Comparison of ENCODE assay signal across 25 mouse cellular contexts in the genomic region with DNA sequence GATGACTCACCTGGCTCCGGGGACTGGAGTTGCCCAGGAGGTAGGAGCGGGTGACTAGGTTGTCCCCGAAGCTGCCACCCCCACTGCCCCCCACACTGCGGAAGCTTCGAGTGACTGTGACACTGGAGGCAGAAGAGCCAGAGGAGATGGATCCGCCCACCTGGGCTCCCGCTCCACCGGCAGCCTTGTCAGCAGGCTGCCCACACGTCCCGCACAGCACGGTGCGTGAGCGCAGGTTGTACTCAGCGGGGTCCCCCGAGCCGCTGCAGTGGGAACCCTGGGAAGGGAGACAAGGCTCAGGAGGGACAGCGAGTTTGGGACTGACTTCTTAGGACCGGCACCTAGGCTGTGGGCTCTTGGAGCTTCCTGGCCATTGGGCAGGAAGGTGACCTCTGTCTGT. TPM values are rescaled to one million over a fixed set of nuclear protein-coding genes. Genes with fewer than 3 reads are reported as not detected.
DNase-seq lines count a peak whose midpoint lies in the region; ATAC-seq and TF ChIP-seq lines count a peak whose summit lies in the region.
"Had no signal": no experiment of that assay in that cellular context is flagged by ENCODE, and none has a peak within 500 bp of the region (broad histone marks: within the 10 kb centered on the region; RNA-seq: fewer than 3 reads in every experiment).

No protein-coding gene starts in this region.

- no peak for ATAC-seq in hindbrain, embryonic 12.5 days (ENCODE audit: low FRiP score)
- ATAC-seq in hindbrain, embryonic 14.5 days (ENCODE audit: low FRiP score), result no peak
- ATAC-seq in lung, embryonic 15.5 days (ENCODE audit: borderline replicate concordance, extremely low read depth, low FRiP score, low TSS enrichment), result no peak
- ATAC-seq in megakaryocyte-erythroid progenitor cell, adult 5-6 weeks (replicated peaks; ENCODE audit: low FRiP score, low TSS enrichment, poor library complexity, severe bottlenecking), result no peak
- ATAC-seq: intestine, embryonic 15.5 days; liver, postnatal 0 days had no signal

- H3K9ac ChIP-seq in hindbrain, embryonic 12.5 days, result peak overlapping the region; percentile 29; the same call in 1 of the 2 replicates
- no peak overlapping the region for H3K9ac ChIP-seq in hindbrain, embryonic 14.5 days
- 0 out of 2 replicates have a peak overlapping the region, but pooled peaks have one; percentile 6 for H3K9ac ChIP-seq in lung, embryonic 15.5 days
- H3K9ac ChIP-seq: forebrain, embryonic 12.5 days; hindbrain, embryonic 15.5 days; intestine, embryonic 15.5 days; liver, postnatal 0 days; neural tube, embryonic 15.5 days had no signal

- no peak for DNase-seq in hindbrain, embryonic 14.5 days (ENCODE audit: low spot score)
- DNase-seq in lung, adult 2 months, result no peak
- peak; percentile 52 for DNase-seq in 3134 (ENCODE audit: extremely low read depth, insufficient read length, low spot score)
- DNase-seq in layer of hippocampus, adult 9-11 months, result no peak
- DNase-seq: adrenal gland, postnatal 36 days; cerebellum, adult 11 months; cerebellum, adult 9-11 months; heart, postnatal 10 days; kidney, adult 8-10 months; kidney, postnatal 14 days; liver, postnatal 0 days; lung, postnatal 14 days; right cerebral cortex, postnatal 25 days; spleen, adult 18-20 months; thymus, postnatal 14 days had no signal

- TF ChIP-seq CTCF in lung, adult 2 months (IDR thresholded peaks at IDR 0.05; ENCODE audit: insufficient read depth, low read length), result no peak
- no peak for TF ChIP-seq CTCF in E14TG2a.4 (conservative IDR thresholded peaks at IDR 0.05; ENCODE audit: low read length)

- no peaks in the 10 kb centered on the region for H3K9me3 ChIP-seq in hindbrain, embryonic 12.5 days (replicated peaks)
- H3K9me3 ChIP-seq in hindbrain, embryonic 14.5 days (ENCODE audit: control insufficient read depth, low read length), result no peaks in the 10 kb centered on the region
- no peaks in the 10 kb centered on the region for H3K9me3 ChIP-seq in lung, embryonic 15.5 days
- peaks cover 6% of the 10 kb centered on the region; the same call in 1 of the 2 replicates for H3K9me3 ChIP-seq in E14TG2a.4 (ENCODE audit: low read length)
- H3K9me3 ChIP-seq: forebrain, embryonic 12.5 days; hindbrain, embryonic 15.5 days; intestine, embryonic 15.5 days; neural tube, embryonic 15.5 days had no signal

- peaks cover 54% of the 10 kb centered on the region for H3K27me3 ChIP-seq in hindbrain, embryonic 12.5 days
- H3K27me3 ChIP-seq in hindbrain, embryonic 14.5 days (ENCODE audit: control insufficient read depth, insufficient read depth, low read length), result peaks cover 48% of the 10 kb centered on the region
- peaks cover 41% of the 10 kb centered on the region for H3K27me3 ChIP-seq in lung, embryonic 15.5 days
- H3K27me3 ChIP-seq in E14TG2a.4 (ENCODE audit: insufficient read depth, low read length), result peaks cover 38% of the 10 kb centered on the region

- peaks cover 8% of the 10 kb centered on the region for H3K4me1 ChIP-seq in hindbrain, embryonic 12.5 days
- H3K4me1 ChIP-seq in hindbrain, embryonic 14.5 days (replicated peaks; ENCODE audit: control insufficient read depth, insufficient read depth, low read length), result no peaks in the 10 kb centered on the region; the same call in 1 of the 2 replicates
- peaks cover 6% of the 10 kb centered on the region; the same call in 1 of the 2 replicates for H3K4me1 ChIP-seq in lung, embryonic 15.5 days
- no peaks in the 10 kb centered on the region for H3K4me1 ChIP-seq in lung, adult 2 months (ENCODE audit: control insufficient read depth, insufficient read depth, low read length)
- peaks cover 77% of the 10 kb centered on the region for H3K4me1 ChIP-seq in E14TG2a.4 (replicated peaks; ENCODE audit: low read depth, low read length)
- H3K4me1 ChIP-seq: hindbrain, embryonic 15.5 days had no signal

- H3K4me3 ChIP-seq in hindbrain, embryonic 12.5 days, result no peak overlapping the region
- H3K4me3 ChIP-seq in hindbrain, embryonic 14.5 days (replicated peaks; ENCODE audit: low read length), result no peak overlapping the region
- no peak overlapping the region for H3K4me3 ChIP-seq in lung, embryonic 15.5 days
- no peak overlapping the region for H3K4me3 ChIP-seq in lung, adult 2 months (replicated peaks; ENCODE audit: extremely low read depth, low read depth, low read length)
- H3K4me3 ChIP-seq in E14TG2a.4 (replicated peaks; ENCODE audit: low read length), result peak overlapping the region; percentile 37
- H3K4me3 ChIP-seq: forebrain, embryonic 12.5 days; hindbrain, embryonic 15.5 days; intestine, embryonic 15.5 days; layer of hippocampus, adult 2 months; neural tube, embryonic 15.5 days had no signal

- H3K36me3 ChIP-seq in hindbrain, embryonic 12.5 days, result no peaks in the 10 kb centered on the region
- H3K36me3 ChIP-seq in hindbrain, embryonic 14.5 days (replicated peaks; ENCODE audit: control insufficient read depth, insufficient read depth), result peaks cover 29% of the 10 kb centered on the region
- peaks cover 30% of the 10 kb centered on the region for H3K36me3 ChIP-seq in lung, embryonic 15.5 days
- peaks cover 23% of the 10 kb centered on the region for H3K36me3 ChIP-seq in E14TG2a.4 (ENCODE audit: insufficient read depth, low read length)
- H3K36me3 ChIP-seq: forebrain, embryonic 12.5 days had no signal

- no peak for TF ChIP-seq POLR2A in lung, adult 2 months (IDR thresholded peaks at IDR 0.05; ENCODE audit: borderline replicate concordance, extremely low read depth, low read depth, low read length)

- H3K27ac ChIP-seq in hindbrain, embryonic 12.5 days, result no peak overlapping the region
- no peak overlapping the region for H3K27ac ChIP-seq in hindbrain, embryonic 14.5 days
- no peak overlapping the region for H3K27ac ChIP-seq in lung, embryonic 15.5 days
- H3K27ac ChIP-seq: forebrain, embryonic 12.5 days; hindbrain, embryonic 15.5 days; intestine, embryonic 15.5 days; layer of hippocampus, adult 2 months; neural tube, embryonic 15.5 days had no signal

- H3K4me2 ChIP-seq in hindbrain, embryonic 12.5 days (replicated peaks), result no peak overlapping the region
- no peak overlapping the region for H3K4me2 ChIP-seq in hindbrain, embryonic 14.5 days (replicated peaks)
- no peak overlapping the region for H3K4me2 ChIP-seq in lung, embryonic 15.5 days
- H3K4me2 ChIP-seq: forebrain, embryonic 12.5 days; heart, embryonic 11.5 days; hindbrain, embryonic 15.5 days; intestine, embryonic 15.5 days; neural tube, embryonic 15.5 days had no signal

- WGBS in hindbrain, embryonic 12.5 days, result 34% methylated on average over 18 of the region's 18 CpGs
- 27% methylated on average over 18 of the region's 18 CpGs for WGBS in hindbrain, embryonic 14.5 days
- WGBS in lung, embryonic 15.5 days, result 31% methylated on average over 18 of the region's 18 CpGs
- whole genome bisulfite sequencing in lung, adult 2 months, result 65% methylated on average over 18 of the region's 18 CpGs

RNA-seq across cellular contexts. Expression of gene Sema4a, which starts 21.4 kb away (rescaled TPM):
- polyA plus RNA-seq in hindbrain, embryonic 12.5 days (2016; fragmentation: Nextera tagmentation; extraction: Ambion mirVana), result 17.1 and 18.4 TPM in 2 replicates
- polyA plus RNA-seq in hindbrain, embryonic 14.5 days (2014; fragmentation: Nextera tagmentation; extraction: Ambion mirVana), result 21.5 and 22.9 TPM in 2 replicates
- polyA plus RNA-seq in lung, embryonic 15.5 days (2015; fragmentation: Nextera tagmentation; extraction: Ambion mirVana), result 4.5 and 5.3 TPM in 2 replicates
- polyA plus RNA-seq in lung, adult 2 months (2012; rRNA removed), result 52.3 and 58.3 TPM in 2 replicates
- total RNA-seq in megakaryocyte-erythroid progenitor cell, adult 5-6 weeks (2014; fragmentation: Nextera tagmentation), result 2.6 and 4.1 TPM in 2 replicates
- total RNA-seq in megakaryocyte-erythroid progenitor cell, adult 5-6 weeks (2017), result 1.1 and 2.1 TPM in 2 replicates

RNA-seq across cellular contexts. Expression of gene Lmna, which starts 27.4 kb away (rescaled TPM):
- polyA plus RNA-seq in hindbrain, embryonic 12.5 days (2016; fragmentation: Nextera tagmentation; extraction: Ambion mirVana), result 48.9 and 61.6 TPM in 2 replicates
- polyA plus RNA-seq in hindbrain, embryonic 14.5 days (2014; fragmentation: Nextera tagmentation; extraction: Ambion mirVana), result 44.3 and 47.3 TPM in 2 replicates
- polyA plus RNA-seq in lung, embryonic 15.5 days (2015; fragmentation: Nextera tagmentation; extraction: Ambion mirVana), result 111 and 121 TPM in 2 replicates
- 257 and 302 TPM in 2 replicates for polyA plus RNA-seq in lung, adult 2 months (2012; rRNA removed)
- 43.0 and 61.7 TPM in 2 replicates for total RNA-seq in megakaryocyte-erythroid progenitor cell, adult 5-6 weeks (2014; fragmentation: Nextera tagmentation)
- 49.4 and 66.7 TPM in 2 replicates for total RNA-seq in megakaryocyte-erythroid progenitor cell, adult 5-6 weeks (2017)

RNA-seq across cellular contexts. Expression of gene Mex3a, which starts 49.9 kb away (rescaled TPM):
- polyA plus RNA-seq in hindbrain, embryonic 12.5 days (2016; fragmentation: Nextera tagmentation; extraction: Ambion mirVana), result 44.2 and 44.5 TPM in 2 replicates
- polyA plus RNA-seq in hindbrain, embryonic 14.5 days (2014; fragmentation: Nextera tagmentation; extraction: Ambion mirVana), result 30.8 and 31.0 TPM in 2 replicates
- 15.8 and 16.8 TPM in 2 replicates for polyA plus RNA-seq in lung, embryonic 15.5 days (2015; fragmentation: Nextera tagmentation; extraction: Ambion mirVana)
- polyA plus RNA-seq in lung, adult 2 months (2012; rRNA removed), result 0.53 and 0.84 TPM in 2 replicates
- 5.4 and 5.6 TPM in 2 replicates for total RNA-seq in megakaryocyte-erythroid progenitor cell, adult 5-6 weeks (2014; fragmentation: Nextera tagmentation)
- 3.3 and 7.8 TPM in 2 replicates for total RNA-seq in megakaryocyte-erythroid progenitor cell, adult 5-6 weeks (2017)

RNA-seq across cellular contexts. Expression of gene Slc25a44, which starts 57.4 kb away (rescaled TPM):
- polyA plus RNA-seq in hindbrain, embryonic 12.5 days (2016; fragmentation: Nextera tagmentation; extraction: Ambion mirVana), result 24.9 and 25.9 TPM in 2 replicates
- 36.4 and 42.2 TPM in 2 replicates for polyA plus RNA-seq in hindbrain, embryonic 14.5 days (2014; fragmentation: Nextera tagmentation; extraction: Ambion mirVana)
- polyA plus RNA-seq in lung, embryonic 15.5 days (2015; fragmentation: Nextera tagmentation; extraction: Ambion mirVana), result 13.9 and 14.8 TPM in 2 replicates
- 18.3 and 25.4 TPM in 2 replicates for polyA plus RNA-seq in lung, adult 2 months (2012; rRNA removed)
- 28.0 and 30.2 TPM in 2 replicates for total RNA-seq in megakaryocyte-erythroid progenitor cell, adult 5-6 weeks (2014; fragmentation: Nextera tagmentation)
- total RNA-seq in megakaryocyte-erythroid progenitor cell, adult 5-6 weeks (2017), result 18.9 and 31.7 TPM in 2 replicates
